Mouse (Mus musculus): Measurements from ENCODE around the gene Spef1. TPM values are rescaled to one million over a fixed set of nuclear protein-coding genes. Genes with fewer than 3 reads are reported as not detected.
A peak's percentile ranks its signal among the peaks of the same experiment; 100 is the strongest.

Gene Spef1
- polyA plus RNA-seq, 1 experiment from 2014 or later = 10.6 TPM

GRCm38 (mm10) chr2:131220030-131220429 lies 32.9 kb upstream of the Spef1 start:
- Histone ChIP-seq H3K27ac (no peak overlapping the region), H3K4me3 (no peak overlapping the region), H3K36me3 (replicated peaks) (no peaks in the 10 kb centered on the region), H3K9me3 (no peaks in the 10 kb centered on the region), H3K9ac (no peak overlapping the region), H3K4me2 (no peak overlapping the region), H3K4me1 (no peaks in the 10 kb centered on the region), H3K27me3 (replicated peaks) (no peaks in the 10 kb centered on the region)
- ATAC-seq (replicated peaks) = no peak
- WGBS = 82% methylated on average over 4 of the region's 4 CpGs

- ATAC-seq (replicated peaks) = no peak
- Histone ChIP-seq H3K4me1 (peaks cover 6% of the 10 kb centered on the region), H3K36me3 (replicated peaks) (no peaks in the 10 kb centered on the region), H3K4me2 (no peak overlapping the region), H3K9me3 (no peaks in the 10 kb centered on the region), H3K27me3 (replicated peaks) (no peaks in the 10 kb centered on the region), H3K9ac (no peak overlapping the region), H3K4me3 (no peak overlapping the region), H3K27ac (no peak overlapping the region)
- 86% methylated on average over 7 of the region's 7 CpGs for WGBS
These were observed 29.1 kb upstream of the Spef1 start for GRCm38 (mm10) chr2:131215941-131216858.

- ATAC-seq (replicated peaks) = no peak
- H3K9ac ChIP-seq = no peak overlapping the region
- no peaks in the 10 kb centered on the region for H3K9me3 ChIP-seq
- WGBS = 85% methylated on average over 7 of the region's 7 CpGs
- H3K4me2 ChIP-seq = no peak overlapping the region
- peaks cover 18% of the 10 kb centered on the region for H3K4me1 ChIP-seq
- no peak overlapping the region for H3K4me3 ChIP-seq
- H3K36me3 ChIP-seq (replicated peaks) = no peaks in the 10 kb centered on the region
- no peaks in the 10 kb centered on the region for H3K27me3 ChIP-seq (replicated peaks)
- no peak overlapping the region for H3K27ac ChIP-seq
These were observed 26.7 kb upstream of the Spef1 start for GRCm38 (mm10) chr2:131213773-131214172.

GRCm38 (mm10) chr2:131211026-131211615 lies 24.0 kb upstream of the Spef1 start:
- Histone ChIP-seq H3K36me3 (replicated peaks) (no peaks in the 10 kb centered on the region), H3K27me3 (replicated peaks) (no peaks in the 10 kb centered on the region), H3K9me3 (no peaks in the 10 kb centered on the region), H3K27ac (peak overlapping the region; percentile 93), H3K4me3 (peak overlapping the region; percentile 53), H3K4me2 (peak overlapping the region; percentile 60), H3K9ac (peak overlapping the region; percentile 65), H3K4me1 (peaks cover 18% of the 10 kb centered on the region)
- ATAC-seq (replicated peaks) = no peak
- 66% methylated on average over 9 of the region's 9 CpGs for WGBS

- H3K4me3 ChIP-seq = peak overlapping the region; percentile 53
- no peaks in the 10 kb centered on the region for H3K36me3 ChIP-seq (replicated peaks)
- no peaks in the 10 kb centered on the region for H3K27me3 ChIP-seq (replicated peaks)
- no peaks in the 10 kb centered on the region for H3K9me3 ChIP-seq
- peak overlapping the region; percentile 93 for H3K27ac ChIP-seq
- H3K4me2 ChIP-seq = peak overlapping the region; percentile 60
- under 1% methylated on average over 50 of the region's 50 CpGs for WGBS
- peaks cover 18% of the 10 kb centered on the region for H3K4me1 ChIP-seq
- H3K9ac ChIP-seq = peak overlapping the region; percentile 65
- ATAC-seq (replicated peaks) = peak; percentile 98
These were observed 23.1 kb upstream of the Spef1 start for GRCm38 (mm10) chr2:131209969-131210792.

GRCm38 (mm10) chr2:131209125-131209795 lies 22.2 kb upstream of the Spef1 start:
- Histone ChIP-seq H3K9ac (peak overlapping the region; percentile 65), H3K9me3 (no peaks in the 10 kb centered on the region), H3K4me2 (peak overlapping the region; percentile 60), H3K36me3 (replicated peaks) (no peaks in the 10 kb centered on the region), H3K27me3 (replicated peaks) (no peaks in the 10 kb centered on the region), H3K4me3 (peak overlapping the region; percentile 53), H3K4me1 (peaks cover 21% of the 10 kb centered on the region), H3K27ac (peak overlapping the region; percentile 93)
- 80% methylated on average over 4 of the region's 4 CpGs for WGBS
- ATAC-seq (replicated peaks) = no peak; the same call in 1 of the 2 replicates

- Histone ChIP-seq H3K27ac (no peak overlapping the region), H3K4me3 (no peak overlapping the region), H3K9ac (no peak overlapping the region), H3K4me1 (peaks cover 21% of the 10 kb centered on the region), H3K9me3 (no peaks in the 10 kb centered on the region), H3K4me2 (no peak overlapping the region), H3K36me3 (replicated peaks) (no peaks in the 10 kb centered on the region), H3K27me3 (replicated peaks) (no peaks in the 10 kb centered on the region)
- 92% methylated on average over 2 of the region's 2 CpGs for WGBS
- no peak for ATAC-seq (replicated peaks)
These were observed 21.3 kb upstream of the Spef1 start for GRCm38 (mm10) chr2:131208356-131208755.

- no peak within 1 kb of the TSS for H3K9ac ChIP-seq
- 74% methylated on average over 4 of the region's 4 CpGs for WGBS
- no peak for ATAC-seq (replicated peaks)
- no peak within 1 kb of the TSS for H3K4me3 ChIP-seq
- no peaks in the 10 kb centered on the region for H3K36me3 ChIP-seq (replicated peaks)
- H3K4me1 ChIP-seq = peaks cover 18% of the 10 kb centered on the region
- no peaks in the 10 kb centered on the region for H3K27me3 ChIP-seq (replicated peaks)
- H3K4me2 ChIP-seq = no peak within 1 kb of the TSS
- H3K9me3 ChIP-seq = no peaks in the 10 kb centered on the region
- no peak within 1 kb of the TSS for H3K27ac ChIP-seq
These were observed 19.7 kb upstream of the Spef1 start, which contains the start of gene Ap5s1 for GRCm38 (mm10) chr2:131206778-131207177. Gene Ap5s1, plus strand, starts transcription at chr2:131207078.

GRCm38 (mm10) chr2:131205521-131206182 lies 18.6 kb upstream of the Spef1 start:
- no peak overlapping the region for H3K4me2 ChIP-seq
- no peaks in the 10 kb centered on the region for H3K9me3 ChIP-seq
- H3K4me1 ChIP-seq = peaks cover 10% of the 10 kb centered on the region
- whole genome bisulfite sequencing = 86% methylated on average over 8 of the region's 8 CpGs
- no peak for ATAC-seq (replicated peaks)
- no peaks in the 10 kb centered on the region for H3K27me3 ChIP-seq (replicated peaks)
- no peak overlapping the region for H3K4me3 ChIP-seq
- H3K36me3 ChIP-seq (replicated peaks) = no peaks in the 10 kb centered on the region
- H3K27ac ChIP-seq = no peak overlapping the region
- no peak overlapping the region for H3K9ac ChIP-seq

GRCm38 (mm10) chr2:131204410-131204981 lies 17.4 kb upstream of the Spef1 start:
- no peak for ATAC-seq (replicated peaks)
- Histone ChIP-seq H3K27ac (no peak overlapping the region), H3K4me2 (no peak overlapping the region), H3K27me3 (replicated peaks) (no peaks in the 10 kb centered on the region), H3K4me3 (no peak overlapping the region), H3K36me3 (replicated peaks) (no peaks in the 10 kb centered on the region), H3K4me1 (peaks cover 7% of the 10 kb centered on the region), H3K9me3 (no peaks in the 10 kb centered on the region), H3K9ac (no peak overlapping the region)
- WGBS = 46% methylated on average over 7 of the region's 7 CpGs

GRCm38 (mm10) chr2:131203816-131204409 lies 16.8 kb upstream of the Spef1 start:
- no peak overlapping the region for H3K4me2 ChIP-seq
- 89% methylated on average over 6 of the region's 6 CpGs for WGBS

More at GRCm38 (mm10) chr2:131203816-131204409, 16.8 kb upstream of the Spef1 start:
- H3K27ac ChIP-seq = no peak overlapping the region
- no peaks in the 10 kb centered on the region for H3K27me3 ChIP-seq (replicated peaks)
- no peaks in the 10 kb centered on the region for H3K36me3 ChIP-seq (replicated peaks)
- H3K9me3 ChIP-seq = no peaks in the 10 kb centered on the region
- no peak overlapping the region for H3K9ac ChIP-seq
- H3K4me3 ChIP-seq = no peak overlapping the region
- H3K4me1 ChIP-seq = 0 out of 2 replicates have a peak, but pooled peaks cover 2% of the 10 kb centered on the region
- no peak for ATAC-seq (replicated peaks)

All from midbrain, embryonic 15.5 days (tissue).